In the genomic region with DNA sequence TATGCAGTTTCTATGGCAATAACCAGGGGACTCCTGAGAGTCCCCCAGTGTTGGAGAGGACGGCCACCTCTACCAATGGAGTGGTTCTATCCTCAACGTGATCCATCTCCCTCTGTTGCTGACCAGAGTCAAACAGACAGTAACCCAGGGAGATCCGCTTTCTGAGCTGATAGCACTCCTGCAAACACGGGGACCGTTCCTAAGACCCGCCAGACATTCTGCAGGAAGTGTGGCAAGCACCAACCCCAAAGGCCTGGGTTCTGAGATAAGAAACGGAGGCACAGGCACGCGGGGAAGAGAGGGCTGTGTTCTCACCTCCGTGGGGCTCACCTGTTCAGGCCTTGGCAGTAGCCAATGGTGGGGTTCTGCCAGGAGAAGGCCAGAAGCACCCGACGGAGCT, we compare ENCODE assay signal across 21 mouse cellular contexts. TPM values are rescaled to one million over a fixed set of nuclear protein-coding genes. Genes with fewer than 3 reads are reported as not detected.
DNase-seq lines count a peak whose midpoint lies in the region; ATAC-seq and TF ChIP-seq lines count a peak whose summit lies in the region.
"Had no signal": no experiment of that assay in that cellular context is flagged by ENCODE, and none has a peak within 500 bp of the region (broad histone marks: within the 10 kb centered on the region; RNA-seq: fewer than 3 reads in every experiment).

No protein-coding gene starts in this region.

- TF ChIP-seq CTCF in heart, postnatal 0 days (IDR thresholded peaks at IDR 0.05; ENCODE audit: low read depth), result no peak
- TF ChIP-seq CTCF in G1E (IDR thresholded peaks at IDR 0.05; ENCODE audit: low read depth, low read length), result no peak

- H3K27me3 ChIP-seq in heart, postnatal 0 days (ENCODE audit: control insufficient read depth, insufficient read depth, low read length), result peaks cover 39% of the 10 kb centered on the region
- peaks cover 69% of the 10 kb centered on the region for H3K27me3 ChIP-seq in G1E (ENCODE audit: insufficient read depth, low read length)
- H3K27me3 ChIP-seq: hindbrain, embryonic 12.5 days had no signal

- 45% methylated on average over 12 of the region's 12 CpGs for WGBS in heart, postnatal 0 days

- H3K9ac ChIP-seq in heart, postnatal 0 days (replicated peaks; ENCODE audit: low read depth, low read length), result no peak overlapping the region
- H3K9ac ChIP-seq: embryonic facial prominence, embryonic 13.5 days; forebrain, embryonic 13.5 days; forebrain, postnatal 0 days; heart, embryonic 12.5 days; hindbrain, embryonic 12.5 days had no signal

- H3K36me3 ChIP-seq in heart, postnatal 0 days (replicated peaks; ENCODE audit: control insufficient read depth, insufficient read depth, low read length), result no peaks in the 10 kb centered on the region
- H3K36me3 ChIP-seq in G1E (replicated peaks), result peaks cover 6% of the 10 kb centered on the region
- H3K36me3 ChIP-seq: embryonic facial prominence, embryonic 13.5 days; heart, embryonic 12.5 days; hindbrain, embryonic 12.5 days had no signal

- peaks cover 3% of the 10 kb centered on the region; the same call in 1 of the 2 replicates for H3K4me1 ChIP-seq in heart, postnatal 0 days (ENCODE audit: control insufficient read depth, insufficient read depth)
- peaks cover 61% of the 10 kb centered on the region for H3K4me1 ChIP-seq in G1E (ENCODE audit: insufficient read depth, low read depth, low read length)
- H3K4me1 ChIP-seq: forebrain, embryonic 13.5 days; heart, embryonic 12.5 days had no signal

- no peak for ATAC-seq in heart, postnatal 0 days (ENCODE audit: insufficient read depth, low read depth)
- peak; percentile 54; the same call in 1 of the 2 replicates for ATAC-seq in G1E (ENCODE audit: extremely low read depth, insufficient number of reproducible peaks, low FRiP score, poor library complexity, severe bottlenecking)
- peak; percentile 28 for ATAC-seq in granulocyte monocyte progenitor cell, adult 5-6 weeks (replicated peaks; ENCODE audit: poor library complexity, severe bottlenecking)
- no peak for ATAC-seq in erythroblast, adult 5-6 weeks (replicated peaks; ENCODE audit: low FRiP score, poor library complexity, severe bottlenecking)
- ATAC-seq: forebrain, embryonic 13.5 days; forebrain, postnatal 0 days; hindbrain, embryonic 16.5 days; inflammation-experienced regulatory T-cells, adult 6 months had no signal

- no peak overlapping the region for H3K4me3 ChIP-seq in heart, postnatal 0 days (ENCODE audit: low read depth, low read length)
- no peak overlapping the region; the same call in 1 of the 2 replicates for H3K4me3 ChIP-seq in G1E (ENCODE audit: low read depth, low read length)
- H3K4me3 ChIP-seq: embryonic facial prominence, embryonic 13.5 days; forebrain, embryonic 13.5 days; heart, embryonic 12.5 days; hindbrain, embryonic 12.5 days had no signal

- H3K9me3 ChIP-seq in heart, postnatal 0 days (replicated peaks; ENCODE audit: control insufficient read depth, low read length), result no peaks in the 10 kb centered on the region
- no peaks in the 10 kb centered on the region for H3K9me3 ChIP-seq in G1E (replicated peaks)
- H3K9me3 ChIP-seq: embryonic facial prominence, embryonic 13.5 days; forebrain, embryonic 13.5 days; heart, embryonic 12.5 days; hindbrain, embryonic 12.5 days had no signal

- H3K4me2 ChIP-seq in heart, postnatal 0 days (ENCODE audit: low read depth, low read length), result no peak overlapping the region
- H3K4me2 ChIP-seq: embryonic facial prominence, embryonic 13.5 days; forebrain, embryonic 13.5 days; heart, embryonic 12.5 days; hindbrain, embryonic 12.5 days had no signal

- peak; percentile 2 for DNase-seq in heart, postnatal 0 days (ENCODE audit: low spot score)
- no peak for DNase-seq in heart, postnatal 14 days
- DNase-seq in 416B (ENCODE audit: low read depth) (peak; percentile 78), G1E (ENCODE audit: low spot score) (no peak)
- DNase-seq in kidney, adult 11 months, result no peak
- no peak for DNase-seq in lung, postnatal 25 days (ENCODE audit: low spot score)
- DNase-seq: adrenal gland, adult 8-10 months; cerebellum, adult 11-12 months; cerebellum, adult 9-10 months; cerebellum, postnatal 25 days; forebrain, postnatal 0 days; gastrocnemius, postnatal 14 days; heart, postnatal 4 days had no signal

- no peak for TF ChIP-seq EP300 in heart, postnatal 0 days (IDR thresholded peaks at IDR 0.05; ENCODE audit: low read depth)

- intact Hi-C loops in heart, postnatal 14 days (cut with DNase I), result no loop called here

- no peak overlapping the region for H3K27ac ChIP-seq in heart, postnatal 0 days (ENCODE audit: low read depth)
- H3K27ac ChIP-seq: embryonic facial prominence, embryonic 13.5 days; forebrain, embryonic 13.5 days; hindbrain, embryonic 12.5 days had no signal

RNA-seq across cellular contexts. Expression of gene Coro2a, which starts 11.6 kb away (rescaled TPM):
- total RNA-seq in heart, postnatal 0 days (2014; rRNA removed; ENCODE audit: low replicate concordance), result 0.70 and 1.6 TPM in 2 replicates
- polyA plus RNA-seq in heart, postnatal 0 days (2015; fragmentation: Nextera tagmentation; extraction: Ambion mirVana), result 0.22 and 0.26 TPM in 2 replicates
- 1 to 10 TPM in 1 of 2 experiments, under 1 TPM in 1; 0.54 to 1.2 TPM for total RNA-seq in heart, postnatal 14 days (2021)
- total RNA-seq in G1E (2014; fragmentation: Nextera tagmentation) (148 and 158 TPM in 2 replicates), G1E (2017) (79.5 and 79.6 TPM in 2 replicates)
- polyA plus RNA-seq in G1E (2012), result 480 and 501 TPM in 2 replicates
- 73.0 and 78.4 TPM in 2 replicates for total RNA-seq in granulocyte monocyte progenitor cell, adult 5-6 weeks (2014; fragmentation: Nextera tagmentation)
- 22.0 and 28.4 TPM in 2 replicates for total RNA-seq in granulocyte monocyte progenitor cell, adult 5-6 weeks (2017)
- total RNA-seq in erythroblast, adult 5-6 weeks (2015; ENCODE audit: low replicate concordance), result 6.7 and 18.6 TPM in 2 replicates
- total RNA-seq in erythroblast, adult 5-6 weeks (2017; ENCODE audit: low replicate concordance), result 4.3 and 5.6 TPM in 2 replicates

RNA-seq across cellular contexts. Expression of gene Tbc1d2, which starts 36.4 kb away (rescaled TPM):
- 4.6 and 6.2 TPM in 2 replicates for total RNA-seq in heart, postnatal 0 days (2014; rRNA removed; ENCODE audit: low replicate concordance)
- 0.85 and 0.93 TPM in 2 replicates for polyA plus RNA-seq in heart, postnatal 0 days (2015; fragmentation: Nextera tagmentation; extraction: Ambion mirVana)
- 1 to 10 TPM; 1.4 to 1.6 TPM for total RNA-seq in heart, postnatal 14 days (2021)
- total RNA-seq in G1E (2014; fragmentation: Nextera tagmentation) (not detected in 2 replicates), G1E (2017) (0.12 and 0.16 TPM in 2 replicates)
- 0.01 TPM in 1 of 2 replicates, not detected in the other for polyA plus RNA-seq in G1E (2012)
- total RNA-seq in granulocyte monocyte progenitor cell, adult 5-6 weeks (2014; fragmentation: Nextera tagmentation), result 5.4 and 8.7 TPM in 2 replicates
- total RNA-seq in granulocyte monocyte progenitor cell, adult 5-6 weeks (2017), result 4.4 and 6.8 TPM in 2 replicates
- total RNA-seq in erythroblast, adult 5-6 weeks (2015; ENCODE audit: low replicate concordance), result 0.84 and 1.5 TPM in 2 replicates
- total RNA-seq in erythroblast, adult 5-6 weeks (2017; ENCODE audit: low replicate concordance), result 3.2 and 3.9 TPM in 2 replicates

Comparison
In these comparisons a context has a peak if more than half of its experiments do, and no peak if none do; other contexts are left out.
1. DNase-seq: peak in heart, postnatal 0 days (single experiment) and 416B (single experiment); none in heart, postnatal 14 days (0 of 2), G1E (single experiment), kidney, adult 11 months (single experiment) and lung, postnatal 25 days (single experiment).
2. ATAC-seq: peak in G1E (single experiment) and granulocyte monocyte progenitor cell, adult 5-6 weeks (single experiment); none in heart, postnatal 0 days (single experiment) and erythroblast, adult 5-6 weeks (single experiment).